Mouse (Mus musculus) erythroblast, embryonic 14.5 days (primary cell): ENCODE results near the gene Ccdc162. TPM values are rescaled to one million over a fixed set of nuclear protein-coding genes. Genes with fewer than 3 reads are reported as not detected.

ENCODE experiments used
- H3K27me3 ChIP-seq: 2 replicates; pipeline ENCODE4 v1.6.1; 2012; ENCODE audit warnings: inconsistent platforms; ENCODE audit not compliant: control insufficient read depth
- H3K36me3 ChIP-seq: 2 replicates; pipeline ENCODE4 v1.6.1; 2012; ENCODE audit warnings: mild to moderate bottlenecking, inconsistent platforms; ENCODE audit not compliant: control insufficient read depth
- H3K4me1 ChIP-seq: 2 replicates; pipeline ENCODE4 v1.6.1; 2012; ENCODE audit warnings: inconsistent platforms; ENCODE audit not compliant: control insufficient read depth
- H3K4me3 ChIP-seq: replicated peaks from 2 replicates; pipeline ENCODE3; 2012; ENCODE audit warnings: moderate library complexity, mild to moderate bottlenecking, inconsistent platforms
- H3K9me3 ChIP-seq: 2 replicates; pipeline ENCODE4 v1.6.1; 2012; ENCODE audit warnings: low read length, inconsistent platforms, mixed read lengths; ENCODE audit not compliant: control insufficient read depth
- GATA1 ChIP-seq: IDR thresholded peaks from 2 replicates; pipeline ENCODE4 v1.6.1; 2012; ENCODE audit warnings: low read length, inconsistent platforms, mixed read lengths
- TAL1 ChIP-seq: IDR thresholded peaks from 3 replicates; pipeline ENCODE4 v1.6.1; 2012; ENCODE audit warnings: low read length, inconsistent platforms, mixed read lengths
- polyA plus RNA-seq: library from polyadenylated mRNA; stranded (reverse); fragments of >175 nt; gene quantifications from 2 replicates; pipeline ENCODE4 v1.2.3, GENCODE M21; 2012

Ccdc162 gene
- polyA plus RNA-seq, 1 experiment: not detected

GRCm38 (mm10) chr10:41553711-41554110, 162.7 kb downstream of the Ccdc162 start:
- peaks cover 5% of the 10 kb centered on the region for H3K9me3 ChIP-seq
- H3K4me3 ChIP-seq: no peak overlapping the region
- no peaks in the 10 kb centered on the region for H3K4me1 ChIP-seq
- TF ChIP-seq TAL1: no peak
- no peak for TF ChIP-seq GATA1
- H3K36me3 ChIP-seq: no peaks in the 10 kb centered on the region
- peaks cover 3% of the 10 kb centered on the region; the same call in 1 of the 2 replicates for H3K27me3 ChIP-seq

GRCm38 (mm10) chr10:41552847-41553589, 163.4 kb downstream of the Ccdc162 start:
- H3K36me3 ChIP-seq: no peaks in the 10 kb centered on the region

GRCm38 (mm10) chr10:41552319-41552718, 164.1 kb downstream of the Ccdc162 start:
- TF ChIP-seq GATA1: no peak
- no peak for TF ChIP-seq TAL1
- peaks cover 3% of the 10 kb centered on the region; the same call in 1 of the 2 replicates for H3K27me3 ChIP-seq
- peaks cover 5% of the 10 kb centered on the region for H3K9me3 ChIP-seq
- H3K4me3 ChIP-seq: no peak overlapping the region
- H3K36me3 ChIP-seq: no peaks in the 10 kb centered on the region
- no peaks in the 10 kb centered on the region for H3K4me1 ChIP-seq

More at GRCm38 (mm10) chr10:41552847-41553589, 163.4 kb downstream of the Ccdc162 start:
- peaks cover 3% of the 10 kb centered on the region; the same call in 1 of the 2 replicates for H3K27me3 ChIP-seq
- TF ChIP-seq GATA1: no peak
- TF ChIP-seq TAL1: no peak
- peaks cover 5% of the 10 kb centered on the region for H3K9me3 ChIP-seq
- no peaks in the 10 kb centered on the region for H3K4me1 ChIP-seq
- no peak overlapping the region for H3K4me3 ChIP-seq

- H3K27me3 ChIP-seq: peaks cover 3% of the 10 kb centered on the region; the same call in 1 of the 2 replicates
- TF ChIP-seq GATA1 (no peak), TAL1 (no peak)
- no peak overlapping the region for H3K4me3 ChIP-seq
- H3K36me3 ChIP-seq: no peaks in the 10 kb centered on the region
- peaks cover 5% of the 10 kb centered on the region for H3K9me3 ChIP-seq
- H3K4me1 ChIP-seq: no peaks in the 10 kb centered on the region
Observed at GRCm38 (mm10) chr10:41550711-41551110, 165.7 kb downstream of the Ccdc162 start.

- Histone ChIP-seq H3K4me3 (no peak overlapping the region), H3K27me3 (no peaks in the 10 kb centered on the region), H3K9me3 (peaks cover 5% of the 10 kb centered on the region), H3K36me3 (no peaks in the 10 kb centered on the region), H3K4me1 (peaks cover 9% of the 10 kb centered on the region)
- no peak for TF ChIP-seq GATA1
- TF ChIP-seq TAL1: no peak
Observed at GRCm38 (mm10) chr10:41546396-41547165, 169.9 kb downstream of the Ccdc162 start.

GRCm38 (mm10) chr10:41545224-41545755, 171.1 kb downstream of the Ccdc162 start:
- Histone ChIP-seq H3K27me3 (no peaks in the 10 kb centered on the region), H3K36me3 (no peaks in the 10 kb centered on the region), H3K4me1 (peaks cover 9% of the 10 kb centered on the region), H3K4me3 (no peak overlapping the region), H3K9me3 (peaks cover 5% of the 10 kb centered on the region)
- TF ChIP-seq TAL1: no peak
- no peak for TF ChIP-seq GATA1

- H3K4me3 ChIP-seq: no peak overlapping the region
- TF ChIP-seq TAL1 (no peak), GATA1 (no peak)
Observed at GRCm38 (mm10) chr10:41544481-41545190, 171.8 kb downstream of the Ccdc162 start.

GRCm38 (mm10) chr10:41543844-41544243, 172.6 kb downstream of the Ccdc162 start:
- H3K9me3 ChIP-seq: no peaks in the 10 kb centered on the region
- H3K4me1 ChIP-seq: peaks cover 9% of the 10 kb centered on the region
- H3K36me3 ChIP-seq: no peaks in the 10 kb centered on the region
- TF ChIP-seq GATA1: no peak
- no peak for TF ChIP-seq TAL1
- H3K4me3 ChIP-seq: no peak overlapping the region
- H3K27me3 ChIP-seq: no peaks in the 10 kb centered on the region

More at GRCm38 (mm10) chr10:41544481-41545190, 171.8 kb downstream of the Ccdc162 start:
- Histone ChIP-seq H3K36me3 (no peaks in the 10 kb centered on the region), H3K27me3 (no peaks in the 10 kb centered on the region), H3K9me3 (peaks cover 5% of the 10 kb centered on the region), H3K4me1 (peaks cover 9% of the 10 kb centered on the region)

GRCm38 (mm10) chr10:41543439-41543838, 173.0 kb downstream of the Ccdc162 start:
- TF ChIP-seq GATA1 (no peak), TAL1 (no peak)
- no peaks in the 10 kb centered on the region for H3K27me3 ChIP-seq
- H3K36me3 ChIP-seq: no peaks in the 10 kb centered on the region
- peaks cover 9% of the 10 kb centered on the region for H3K4me1 ChIP-seq
- H3K4me3 ChIP-seq: no peak overlapping the region
- H3K9me3 ChIP-seq: no peaks in the 10 kb centered on the region
